Mouse (Mus musculus) E14TG2a.4 (cell line): ENCODE measurements around the gene Eral1.

Experiments used
- CTCF ChIP-seq: conservative IDR thresholded peaks from 2 replicates; pipeline ENCODE4 v1.5.1; 2014; ENCODE audit warnings: low read length
- NANOG ChIP-seq: IDR thresholded peaks from 2 replicates; pipeline ENCODE4 v1.6.1; 2014; ENCODE audit warnings: borderline replicate concordance, low read length, mixed read lengths
- POU5F1 ChIP-seq: IDR thresholded peaks from 2 replicates; pipeline ENCODE4 v1.6.1; 2014; ENCODE audit warnings: low read length, borderline replicate concordance

- TF ChIP-seq CTCF, result no peak
- TF ChIP-seq NANOG, result no peak
- TF ChIP-seq POU5F1, result no peak
These were observed 35.9 kb upstream of the Eral1 start for GRCm38 (mm10) chr11:78116146-78116410.
